Mouse (Mus musculus) ES-CJ7 (cell line): ENCODE results near the gene Pcbp4.
A peak's percentile ranks its signal among the peaks of the same experiment; 100 is the strongest.

Source experiments
- DNase-seq: peaks from one replicate; pipeline ENCODE4 v3.0.0; 2011; ENCODE audit warnings: low read depth, low spot score

Pcbp4 gene

DNA sequence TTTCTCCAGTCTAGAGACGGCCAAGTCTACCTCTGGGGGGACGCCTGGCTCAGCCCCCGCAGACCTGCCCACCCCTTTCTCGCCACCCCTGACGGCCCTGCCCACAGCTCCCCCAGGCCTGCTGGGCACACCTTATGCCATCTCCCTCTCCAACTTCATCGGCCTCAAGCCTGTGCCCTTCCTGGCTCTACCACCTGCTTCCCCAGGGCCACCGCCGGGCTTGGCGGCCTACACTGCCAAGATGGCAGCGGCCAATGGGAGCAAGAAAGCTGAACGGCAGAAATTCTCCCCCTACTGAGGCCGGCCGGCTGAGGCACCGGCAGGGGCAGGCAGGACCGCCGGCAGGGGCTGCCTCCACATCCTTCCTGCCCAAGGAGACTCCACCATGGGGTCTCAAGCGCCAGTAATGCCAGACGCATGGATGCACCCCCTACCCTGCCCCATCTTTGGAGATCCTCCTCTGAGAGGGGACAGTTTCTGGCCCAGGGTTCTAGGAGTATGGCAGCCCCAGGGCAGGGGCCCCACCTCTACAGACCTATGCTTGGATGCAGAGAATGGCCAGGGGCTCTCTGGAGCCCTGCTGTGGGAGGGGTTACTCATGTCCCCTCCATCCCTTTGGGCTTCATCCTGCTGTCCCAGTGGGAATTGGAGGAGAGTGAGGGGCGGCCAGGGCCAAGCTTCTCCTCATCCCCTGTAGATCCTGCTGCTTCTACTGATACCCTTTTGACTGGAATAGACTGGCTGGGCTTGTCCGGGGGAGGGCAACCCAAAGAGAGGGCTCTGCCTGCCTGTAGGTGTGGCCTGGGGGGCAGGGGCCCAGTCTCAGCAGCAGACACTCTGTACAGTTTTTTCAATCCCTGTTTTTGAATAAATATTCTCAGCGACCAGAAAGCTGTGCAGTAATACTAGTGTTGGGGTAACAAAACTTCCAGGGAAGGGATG lies 10.3 kb downstream of the Pcbp4 start:
- no peak for DNase-seq

DNA sequence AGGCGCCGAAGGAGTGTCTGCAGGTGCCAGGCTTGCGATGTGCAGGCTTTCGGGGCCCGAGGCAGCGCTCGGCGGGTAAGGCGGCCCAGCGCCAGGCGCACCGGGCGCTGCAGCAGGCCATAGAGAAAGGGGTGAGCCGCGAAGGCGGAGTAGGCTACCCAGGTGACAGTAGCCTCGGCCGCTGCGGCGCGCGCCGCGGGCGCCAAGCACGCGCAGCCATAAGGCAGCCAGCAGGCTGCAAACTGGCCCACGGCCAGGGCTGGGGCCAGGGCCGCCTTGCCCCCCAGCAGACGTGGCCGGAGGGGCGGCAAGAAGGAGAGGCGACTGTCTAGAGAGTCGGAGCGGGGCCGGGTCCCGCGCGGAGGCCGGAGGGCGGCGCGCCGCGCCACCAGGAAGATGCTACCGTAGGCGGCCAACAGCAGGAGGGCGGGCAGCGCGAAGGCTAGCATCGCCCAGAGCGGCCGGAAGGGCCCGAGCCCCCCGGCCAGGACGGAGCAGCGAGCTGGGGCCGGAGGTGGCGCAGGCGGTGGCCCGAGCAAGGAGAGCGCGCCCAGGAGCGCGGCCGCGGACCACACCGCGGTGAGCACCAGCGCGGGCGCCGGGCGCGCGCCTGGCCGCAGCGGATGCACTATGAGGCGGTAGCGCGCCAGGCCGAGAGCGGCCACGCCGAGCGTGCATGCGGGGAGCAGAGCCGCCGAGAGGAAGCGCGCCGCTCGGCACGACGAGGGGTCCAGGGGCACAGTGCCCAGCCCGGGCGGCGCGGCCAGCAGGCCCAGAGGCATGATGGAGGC lies 11.9 kb downstream of the Pcbp4 start:
- DNase-seq = no peak

DNA sequence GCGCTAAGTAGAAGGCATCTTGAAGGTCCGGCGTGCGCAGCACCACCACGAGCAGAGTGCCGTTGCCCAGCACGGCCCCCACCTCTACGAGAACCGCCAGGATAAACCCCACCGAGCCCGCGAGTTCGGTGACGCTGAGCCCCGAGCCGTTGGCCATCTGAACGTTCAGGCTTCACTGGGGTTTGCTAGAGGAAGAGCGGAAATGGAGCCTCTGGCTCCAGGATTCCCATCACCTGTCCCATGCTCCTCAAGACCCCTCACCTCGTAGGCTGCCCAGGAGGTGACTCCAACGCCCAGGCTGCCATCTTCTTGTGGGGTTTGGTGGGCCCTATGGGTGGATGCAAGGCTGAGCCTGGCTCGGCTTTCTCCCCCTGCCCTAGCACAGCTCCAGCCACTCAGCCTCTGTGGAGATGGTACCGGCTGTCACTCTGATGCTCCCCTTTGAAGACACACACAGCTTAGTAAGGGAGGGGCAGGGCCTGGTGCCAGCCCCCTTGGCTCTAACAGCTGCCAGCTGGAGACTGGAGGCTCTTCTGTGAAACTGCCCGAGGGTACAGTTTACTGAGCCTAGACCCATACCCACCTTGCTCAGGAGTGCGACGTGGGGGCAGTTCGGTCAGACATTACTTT lies 12.6 kb downstream of the Pcbp4 start, which contains the start of gene Gpr62:
TSS of gene Gpr62 (minus strand) at position 368 of the 630 bp plus-strand sequence.
- no peak for DNase-seq

DNA sequence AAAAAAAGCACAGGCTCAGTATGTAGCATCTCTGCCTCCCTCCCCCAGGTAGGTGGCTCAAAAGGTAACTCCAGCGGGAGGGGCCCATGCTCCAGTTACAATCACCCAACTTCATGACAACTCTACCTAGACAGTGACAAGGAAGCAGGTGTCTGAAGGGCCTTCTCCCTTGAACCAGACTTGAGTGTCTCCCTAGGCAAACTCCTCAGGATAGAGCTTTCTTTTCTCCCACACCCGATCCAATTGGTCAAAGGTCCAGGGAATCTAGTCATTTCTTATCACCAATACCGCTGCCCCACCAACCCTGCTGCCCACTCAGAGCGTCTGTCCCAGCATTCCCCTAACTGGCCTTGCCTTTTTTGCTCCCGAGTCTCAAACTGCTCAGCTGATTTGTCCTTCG lies 13.6 kb downstream of the Pcbp4 start:
- no peak for DNase-seq

DNA sequence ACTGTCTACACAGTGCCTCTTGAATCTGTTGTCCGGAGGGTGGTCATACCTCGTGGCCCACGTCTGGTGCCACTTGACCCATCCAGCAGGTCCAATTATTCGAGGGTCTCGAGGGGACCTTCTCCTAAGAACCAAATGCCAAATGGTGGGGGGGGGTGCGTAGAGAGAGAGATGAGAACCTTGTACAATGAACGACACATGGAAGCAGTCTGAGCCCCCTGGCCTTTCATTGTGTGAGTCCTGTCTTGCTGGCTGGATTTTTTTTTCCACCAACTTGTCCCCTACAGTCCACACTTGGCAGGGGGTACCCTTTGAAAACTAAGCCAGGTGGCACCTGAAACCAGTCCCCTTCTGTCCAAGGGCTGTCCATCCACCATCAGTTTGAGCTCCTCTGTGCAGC lies 14.7 kb downstream of the Pcbp4 start:
- DNase-seq = no peak

DNA sequence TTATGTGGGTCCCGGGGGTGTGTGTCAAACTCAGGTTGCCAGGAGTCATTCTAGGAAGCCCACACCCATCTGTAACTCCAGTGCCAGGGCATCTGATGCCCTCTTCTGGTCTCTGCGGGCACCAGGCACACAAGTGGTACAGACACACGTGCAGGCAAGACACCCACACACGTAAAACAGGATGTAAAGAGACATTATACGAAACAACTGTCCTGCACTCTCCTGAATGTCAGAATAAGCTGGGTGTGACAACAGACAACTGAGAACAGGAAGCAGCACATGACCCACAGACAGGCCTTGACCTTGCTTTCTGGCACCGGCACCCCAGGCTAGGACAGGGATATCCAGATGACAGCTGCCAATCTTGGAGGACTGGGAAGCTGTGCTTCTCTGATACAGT lies 16.2 kb downstream of the Pcbp4 start:
- DNase-seq = no peak

DNA sequence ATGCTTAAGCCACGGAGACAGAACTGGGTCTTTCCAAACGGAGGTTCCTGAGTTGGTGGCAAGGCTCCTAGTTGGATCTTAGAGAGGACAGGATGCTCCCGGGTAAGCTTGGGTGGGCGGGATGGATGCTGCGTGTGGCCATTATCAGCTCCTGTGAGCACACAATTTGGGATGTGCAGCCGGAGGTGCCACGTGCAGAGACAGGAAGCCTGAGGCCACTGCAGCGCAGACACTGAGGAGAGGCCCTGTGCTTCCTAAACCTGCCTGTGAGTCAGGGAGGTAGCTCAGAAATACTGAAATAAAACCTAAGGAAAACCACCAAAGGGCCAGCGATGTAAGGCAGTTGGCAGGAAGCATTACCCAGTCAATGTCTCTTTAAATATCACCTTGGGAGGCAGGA lies 16.7 kb downstream of the Pcbp4 start:
- no peak for DNase-seq

DNA sequence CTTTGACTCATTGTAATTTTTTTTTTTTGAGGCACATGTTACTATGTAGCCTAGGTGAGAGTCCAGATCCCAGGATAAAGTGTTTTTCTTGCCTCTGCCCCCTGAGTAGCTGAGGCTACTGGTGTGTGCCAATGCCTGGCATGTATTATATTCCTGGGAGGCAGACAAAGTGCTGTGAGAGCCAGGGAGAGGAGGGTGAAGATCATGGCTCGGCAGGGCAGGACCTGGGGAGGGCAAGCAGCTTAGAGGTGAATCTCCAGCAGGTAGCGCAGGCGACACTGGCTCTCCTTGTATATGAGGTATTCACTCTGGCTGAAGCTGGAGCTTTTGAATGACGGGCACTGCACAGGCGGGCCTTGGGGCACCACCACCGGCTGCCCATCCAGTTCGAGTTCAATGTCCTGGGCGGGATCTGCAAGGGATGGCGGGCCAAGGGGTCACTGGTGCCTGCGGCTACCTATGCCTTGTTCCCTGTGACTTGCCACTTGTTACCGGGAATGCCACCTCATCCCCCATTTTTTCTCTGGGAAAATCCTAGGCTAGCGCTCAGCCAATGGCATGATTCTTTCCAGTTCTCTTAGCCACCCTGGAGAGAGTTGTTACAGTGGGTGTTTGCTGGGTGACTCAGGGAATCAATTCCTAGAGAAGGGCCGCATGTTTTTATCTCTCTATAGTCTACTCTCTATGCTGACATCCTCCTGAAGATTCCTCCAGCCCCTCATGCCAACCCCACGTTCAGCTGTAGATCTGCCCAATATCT lies 18.1 kb downstream of the Pcbp4 start:
- no peak for DNase-seq

DNA sequence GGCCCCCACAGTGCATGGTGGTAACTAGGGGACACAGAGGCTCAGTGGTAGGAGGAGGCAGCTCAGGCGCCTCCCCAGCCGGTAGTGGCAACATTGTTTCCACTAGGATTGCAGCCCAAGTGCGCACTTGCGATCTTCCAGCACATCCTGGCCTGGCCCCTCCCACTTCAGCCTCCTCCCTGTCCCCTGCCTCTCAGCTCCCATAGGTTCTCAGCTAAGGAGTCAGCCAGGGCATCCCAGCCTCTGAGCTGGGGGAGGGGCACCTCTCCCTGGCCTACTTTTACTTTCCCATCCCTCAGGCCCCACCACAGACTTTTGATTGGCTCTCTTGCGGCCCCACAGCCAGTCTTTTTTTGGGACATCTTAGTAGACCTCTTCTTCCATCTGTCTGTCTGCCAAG lies 18.8 kb downstream of the Pcbp4 start:
- DNase-seq = peak; percentile 92

DNA sequence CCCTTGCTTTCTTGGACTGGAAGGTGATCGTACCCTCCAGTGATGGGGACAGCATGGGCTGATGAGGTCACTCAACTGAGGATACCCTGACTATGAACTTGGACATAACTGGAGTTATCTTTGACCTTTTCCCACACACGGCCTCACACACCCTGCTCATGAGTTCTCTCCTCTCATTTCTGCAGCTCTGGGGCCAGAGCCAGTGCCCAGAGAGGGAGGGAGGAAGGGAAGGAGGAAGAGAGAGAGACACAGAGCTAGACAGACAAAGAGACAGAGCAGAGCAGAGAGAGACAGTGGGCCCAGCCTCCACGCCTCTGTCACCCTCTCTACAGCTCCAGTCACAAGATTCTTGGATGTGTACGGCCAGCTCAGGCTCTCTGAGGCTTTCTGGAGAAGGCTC lies 19.2 kb downstream of the Pcbp4 start:
- DNase-seq = no peak

DNA sequence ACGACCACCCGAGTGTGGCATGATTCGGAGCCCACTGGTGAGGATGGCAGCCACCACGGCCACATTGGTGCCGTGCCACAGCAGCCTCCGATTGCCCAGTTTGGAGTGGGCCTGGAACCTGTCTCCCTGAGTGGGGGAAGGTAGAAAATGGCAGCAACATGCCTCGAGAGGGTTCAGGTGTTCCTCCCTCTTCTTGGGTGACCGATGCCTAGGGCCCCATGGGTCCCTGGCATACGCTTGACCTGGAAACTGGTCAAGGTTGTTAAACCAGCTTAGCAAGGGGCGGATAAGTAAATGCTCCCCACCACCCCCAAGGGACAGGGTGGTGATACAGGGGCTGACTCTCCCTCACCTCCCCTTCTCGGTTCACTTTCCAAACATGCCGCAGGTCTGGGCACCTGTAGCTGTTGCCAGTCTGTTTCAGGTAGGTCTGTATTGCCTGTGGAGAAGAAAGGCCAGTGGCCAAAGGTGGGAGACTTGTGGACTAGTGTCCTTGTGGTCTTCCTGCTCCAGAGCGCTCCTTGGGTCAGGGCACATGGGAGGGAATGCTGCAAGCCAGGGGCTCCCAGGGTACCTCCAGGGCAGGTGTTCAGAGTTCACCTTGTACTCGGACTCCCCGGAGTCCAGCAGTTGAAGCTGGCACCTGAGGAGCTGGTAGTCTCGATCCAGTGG lies 20.1 kb downstream of the Pcbp4 start:
- DNase-seq = no peak

DNA sequence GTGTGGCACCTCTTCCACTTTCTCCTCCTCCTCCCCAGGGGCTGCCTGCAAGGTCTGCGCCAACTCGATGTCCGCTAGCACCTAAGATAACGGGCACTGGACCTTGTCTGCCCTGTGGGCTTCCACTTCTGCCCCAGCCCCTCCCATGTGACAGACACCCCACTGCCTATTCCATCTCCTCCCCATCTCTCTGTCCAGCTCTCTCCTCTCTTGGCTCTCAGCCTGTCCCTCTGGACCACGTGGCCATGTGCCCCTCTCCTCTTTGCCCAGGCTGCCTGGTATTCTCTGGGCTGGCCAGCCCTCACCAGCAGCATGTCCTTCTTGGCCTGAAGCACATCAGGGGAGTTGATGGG lies 20.6 kb downstream of the Pcbp4 start:
- DNase-seq = no peak

DNA sequence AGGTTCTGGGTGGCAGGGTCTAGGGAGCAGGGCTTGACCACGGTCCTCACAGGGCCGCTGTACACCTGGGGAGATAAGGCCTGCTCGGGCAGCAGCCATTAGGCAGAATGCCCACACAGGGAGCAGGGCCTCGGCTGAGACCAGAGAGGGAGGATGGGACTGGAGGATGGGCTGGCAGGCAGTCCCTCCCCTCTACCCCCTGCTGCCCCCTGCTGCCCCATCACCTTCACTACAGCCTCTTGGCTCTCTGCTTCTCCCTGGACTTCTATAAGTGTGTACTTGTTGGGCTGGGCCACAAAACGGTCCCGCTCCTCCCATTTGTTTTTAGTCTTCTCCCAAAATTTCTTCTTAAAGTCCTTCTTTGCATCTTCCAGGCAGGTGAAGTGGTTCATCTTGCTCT lies 21.4 kb downstream of the Pcbp4 start:
- peak; percentile 86 for DNase-seq

DNA sequence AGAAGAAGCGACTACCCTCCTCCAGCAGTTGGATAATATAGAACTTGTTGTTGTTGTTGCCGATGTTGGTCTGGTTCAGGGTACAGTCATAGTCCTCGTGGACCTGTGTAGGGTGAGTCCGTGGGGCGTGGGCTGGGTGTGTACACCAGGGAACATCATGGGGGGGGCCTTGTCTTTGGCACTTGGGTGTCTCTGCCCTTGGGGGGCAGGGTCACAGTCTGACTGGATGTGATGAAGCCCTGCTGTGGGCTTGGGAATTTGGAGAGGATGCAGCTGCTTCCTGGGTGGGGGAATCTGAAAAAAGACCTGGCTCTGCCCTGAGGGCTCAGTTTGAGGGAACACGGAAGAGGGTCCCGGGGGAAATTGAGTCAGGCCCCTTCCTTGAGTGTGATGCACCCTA lies 22.0 kb downstream of the Pcbp4 start:
- DNase-seq = peak; percentile 72

DNA sequence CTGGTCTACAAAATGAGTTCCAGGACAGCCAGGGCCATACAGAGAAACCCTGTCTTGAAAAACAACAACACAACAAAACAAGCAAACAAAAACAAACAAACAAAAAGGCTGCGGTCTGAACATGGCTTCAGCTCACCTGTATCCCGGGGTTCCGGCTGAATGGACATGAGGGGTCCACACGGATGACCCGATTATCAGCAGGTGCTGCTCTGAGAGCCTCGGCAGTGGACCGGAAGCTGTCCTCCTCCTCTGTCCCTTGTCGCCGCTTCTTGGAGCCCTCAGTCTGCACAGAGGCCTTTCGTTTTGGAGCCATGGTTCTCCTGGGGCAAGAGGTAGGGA lies 22.5 kb downstream of the Pcbp4 start, which contains the start of gene Rrp9:
TSS of gene Rrp9 (plus strand) at position 301 of the 339 bp plus-strand sequence.
- no peak for DNase-seq

DNA sequence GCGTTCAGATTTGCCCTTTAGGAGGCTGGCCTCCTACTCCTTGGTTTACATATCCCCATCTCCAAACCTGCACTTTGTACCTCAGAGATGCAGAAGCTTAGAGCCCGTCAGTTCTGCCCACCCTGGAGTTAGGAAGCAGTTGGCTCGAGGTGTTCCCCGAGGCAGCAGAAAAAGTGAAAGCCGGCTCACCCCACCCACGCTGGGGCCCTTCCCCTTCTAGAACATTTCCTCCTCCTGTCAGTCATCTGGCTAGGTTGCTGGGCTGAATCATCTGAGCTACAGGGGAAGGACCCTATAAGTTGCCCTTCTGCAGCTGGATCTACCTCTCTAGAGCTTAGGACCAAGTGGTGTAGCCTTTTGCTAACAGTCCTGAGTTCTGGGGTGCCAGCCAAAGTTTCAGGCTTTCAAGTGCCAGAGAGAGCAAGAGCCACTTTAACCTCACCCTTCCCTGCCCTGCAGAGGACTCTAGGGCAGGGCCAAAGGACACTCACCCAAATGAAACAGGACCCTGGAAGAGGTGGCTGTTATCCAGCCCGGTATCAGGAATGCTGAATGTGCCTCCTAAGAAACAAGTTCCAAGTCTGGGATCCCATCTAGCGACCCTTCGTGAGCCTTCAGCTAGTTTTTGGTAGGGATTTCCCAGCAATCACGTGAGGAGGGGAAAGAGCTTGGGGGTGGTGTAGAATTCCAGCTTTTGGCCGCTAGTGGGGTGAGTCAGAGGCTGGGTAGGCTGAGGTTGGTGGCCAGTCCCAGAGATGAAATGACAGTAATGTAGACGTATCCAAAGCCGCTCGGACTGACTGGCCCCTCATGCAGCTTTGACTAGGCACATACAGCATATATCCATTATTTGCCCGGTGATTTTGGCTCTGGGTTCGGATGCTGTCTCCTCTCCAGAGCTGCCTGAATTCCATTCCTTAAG lies 23.2 kb downstream of the Pcbp4 start:
- DNase-seq = peak; percentile 72

DNA sequence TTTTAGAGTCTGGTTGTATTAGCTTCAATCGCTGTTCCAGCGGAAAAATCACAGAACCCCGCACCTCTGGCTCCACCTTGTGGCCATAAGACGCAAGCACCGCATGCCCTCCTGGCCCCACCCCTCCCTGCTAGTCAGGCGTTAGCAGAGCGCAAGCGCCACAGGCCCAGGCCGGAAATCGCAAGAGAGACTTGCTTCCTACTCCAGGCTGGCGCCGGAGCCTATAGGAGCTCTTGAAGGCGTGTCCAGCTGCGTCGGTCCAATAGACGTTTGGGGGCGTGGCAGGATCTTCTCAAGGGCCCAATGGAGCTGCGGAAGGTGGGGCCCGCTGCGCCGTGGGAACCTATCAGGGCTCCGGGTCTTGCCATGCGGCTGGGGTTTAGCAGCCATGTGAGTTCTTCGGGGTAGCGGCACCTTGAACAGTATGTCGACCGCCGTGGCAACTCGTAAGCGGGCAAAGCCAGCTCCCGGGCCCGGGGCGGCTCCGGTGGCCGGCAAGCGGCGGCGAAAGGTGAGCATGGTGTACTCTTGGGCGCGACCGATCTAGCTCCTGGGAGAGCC lies 23.9 kb downstream of the Pcbp4 start, which contains the start of gene Parp3:
TSS of gene Parp3 (minus strand) at position 26 of the 561 bp plus-strand sequence.
- peak; percentile 100 for DNase-seq

DNA sequence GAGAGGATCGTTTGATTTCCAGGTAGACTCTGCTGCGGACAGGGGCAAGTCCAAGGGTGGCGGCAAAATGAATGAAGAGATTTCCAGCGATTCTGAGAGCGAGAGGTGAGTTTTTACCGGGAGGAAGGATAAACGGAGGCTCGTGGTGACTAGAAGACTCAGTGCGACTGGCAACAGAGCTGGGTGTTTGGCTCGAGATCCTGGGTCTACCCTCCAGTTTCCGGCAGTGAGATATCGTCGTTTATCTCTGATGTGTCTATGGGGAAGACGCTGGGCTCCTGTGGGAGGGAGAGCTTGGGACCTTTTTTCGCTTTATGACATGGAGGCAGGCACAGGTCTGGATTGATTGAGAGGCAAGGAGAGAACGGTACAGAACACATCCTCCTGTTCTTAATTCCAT lies 24.6 kb downstream of the Pcbp4 start:
- DNase-seq = no peak

DNA sequence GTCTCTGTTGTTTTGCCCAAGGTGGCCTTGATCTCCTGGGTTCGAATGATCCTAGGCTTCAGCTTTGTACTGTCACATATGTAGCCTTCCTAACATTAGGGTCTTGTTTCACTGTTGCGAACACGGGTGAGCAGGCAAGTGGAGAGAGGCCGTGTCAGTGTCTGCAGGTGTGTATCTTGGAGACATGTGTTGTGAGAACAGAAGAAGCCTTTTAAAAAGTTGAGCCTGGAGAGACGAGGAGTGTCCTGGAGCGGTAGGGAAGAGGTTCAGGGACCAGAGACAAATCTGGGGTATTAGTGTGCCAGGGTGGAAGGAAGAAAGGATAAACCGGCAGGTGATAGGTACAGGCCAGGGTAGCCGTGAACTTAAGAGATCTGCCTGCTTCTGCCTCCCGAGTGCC lies 25.0 kb downstream of the Pcbp4 start:
- DNase-seq = no peak

DNA sequence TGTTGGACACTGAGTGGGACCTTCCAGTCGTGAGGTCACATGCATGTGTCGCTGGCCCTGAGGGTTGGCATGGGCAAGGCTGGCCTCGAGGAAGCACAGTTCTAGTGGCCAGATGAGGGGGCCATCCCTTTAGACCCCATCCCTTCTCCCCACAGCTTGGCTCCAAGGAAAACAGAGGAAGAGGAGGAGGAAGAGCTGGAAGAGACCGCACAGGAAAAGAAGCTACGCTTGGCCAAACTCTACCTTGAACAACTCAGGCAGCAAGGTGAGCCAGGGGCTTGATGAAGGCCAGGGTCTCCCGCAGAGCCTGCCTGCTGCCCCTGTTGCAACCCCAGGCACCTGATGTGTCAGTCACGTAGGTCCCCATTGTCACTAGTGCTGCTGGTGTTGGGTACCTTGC lies 27.4 kb downstream of the Pcbp4 start:
- no peak for DNase-seq
